Mouse (Mus musculus) thymus, adult 2 months (tissue): Measurements from ENCODE around the gene Cfap100.

Experiments used
- CTCF ChIP-seq: fragments of 200-500 bp; IDR thresholded peaks from 2 replicates; pipeline ENCODE4 v1.5.1; 2012; ENCODE audit warnings: mild to moderate bottlenecking, control low read depth, low read length, moderate library complexity, borderline replicate concordance; ENCODE audit not compliant: control insufficient read depth, poor library complexity, insufficient read depth; ENCODE audit errors: extremely low read depth
- POLR2A ChIP-seq: fragments of 200-500 bp; IDR thresholded peaks from 2 replicates; pipeline ENCODE4 v1.6.1; 2012; ENCODE audit warnings: mild to moderate bottlenecking, low read length, control low read depth, moderate library complexity; ENCODE audit not compliant: control insufficient read depth, poor library complexity, insufficient read depth; ENCODE audit errors: extremely low read depth

GRCm38 (mm10) chr6:90451512-90451911 is 22.9 kb upstream of the Cfap100 start:
- no peak for TF ChIP-seq POLR2A
- TF ChIP-seq CTCF, result no peak
